Mouse (Mus musculus): ENCODE data around the gene Gm20388.

GRCm38 (mm10) chr8:122259351-122259750 is 2348.7 kb downstream of the Gm20388 start:
- TF ChIP-seq CTCF (IDR thresholded peaks at IDR 0.05; ENCODE audit: low read depth, low read length) (no peak), GATA1 (IDR thresholded peaks at IDR 0.05; ENCODE audit: borderline replicate concordance, low read length) (no peak), GATA2 (IDR thresholded peaks at IDR 0.05; ENCODE audit: borderline replicate concordance, low read depth, low read length) (no peak)

All from G1E (cell line).